Mouse (Mus musculus) heart, adult 18-20 months (tissue): ENCODE results near the gene Tubb3. TPM values are rescaled to one million over a fixed set of nuclear protein-coding genes. Genes with fewer than 3 reads are reported as not detected.

ENCODE experiments used
- DNase-seq, 2 experiments: peaks; one replicate each; pipeline ENCODE4 v3.0.0; 2021 to 2022; ENCODE audit warnings: mixed read lengths in 1 of 2
- long read RNA-seq, 2 experiments: library from polyadenylated mRNA; stranded (forward); transcript quantifications; one replicate each; pipeline ENCODE4 v2.0.0; 2021
- total RNA-seq, 2 experiments: library from RNA; stranded (reverse); gene quantifications; 2 replicates each; pipeline ENCODE4 v1.2.3; 2021

Gene Tubb3
- total RNA-seq, result under 1 TPM; 0.22 to 0.26 TPM
- long read RNA-seq, experiment 1, partial matches to known transcripts, result 0 of 1 reads
- long read RNA-seq, experiment 1, other reads (novel, unspliced or antisense), result 0 of 1 reads
- long read RNA-seq, experiment 2, result 0 reads

DNA sequence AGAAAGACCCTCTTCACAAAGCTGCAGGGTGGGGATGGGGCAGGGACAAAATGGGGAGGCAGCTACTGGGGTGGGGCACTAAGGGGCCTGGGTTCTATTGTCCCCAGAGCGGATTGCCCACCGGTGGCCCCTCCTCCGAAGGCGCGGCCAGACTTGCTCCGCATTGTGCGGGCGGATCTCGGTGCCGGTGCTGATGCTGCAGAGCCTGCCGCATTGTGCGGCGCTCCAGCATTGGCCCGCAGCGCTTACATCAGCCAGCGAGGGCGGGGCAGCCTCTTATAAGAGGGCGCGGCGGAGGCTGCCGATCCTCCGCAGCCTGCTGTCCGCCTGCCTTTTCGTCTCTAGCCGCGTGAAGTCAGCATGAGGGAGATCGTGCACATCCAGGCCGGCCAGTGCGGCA is at the start of gene Tubb3:
Gene Tubb3, plus strand, starts transcription at position 179 of the 400 bp plus-strand sequence.
- peak; percentile 44 for DNase-seq

DNA sequence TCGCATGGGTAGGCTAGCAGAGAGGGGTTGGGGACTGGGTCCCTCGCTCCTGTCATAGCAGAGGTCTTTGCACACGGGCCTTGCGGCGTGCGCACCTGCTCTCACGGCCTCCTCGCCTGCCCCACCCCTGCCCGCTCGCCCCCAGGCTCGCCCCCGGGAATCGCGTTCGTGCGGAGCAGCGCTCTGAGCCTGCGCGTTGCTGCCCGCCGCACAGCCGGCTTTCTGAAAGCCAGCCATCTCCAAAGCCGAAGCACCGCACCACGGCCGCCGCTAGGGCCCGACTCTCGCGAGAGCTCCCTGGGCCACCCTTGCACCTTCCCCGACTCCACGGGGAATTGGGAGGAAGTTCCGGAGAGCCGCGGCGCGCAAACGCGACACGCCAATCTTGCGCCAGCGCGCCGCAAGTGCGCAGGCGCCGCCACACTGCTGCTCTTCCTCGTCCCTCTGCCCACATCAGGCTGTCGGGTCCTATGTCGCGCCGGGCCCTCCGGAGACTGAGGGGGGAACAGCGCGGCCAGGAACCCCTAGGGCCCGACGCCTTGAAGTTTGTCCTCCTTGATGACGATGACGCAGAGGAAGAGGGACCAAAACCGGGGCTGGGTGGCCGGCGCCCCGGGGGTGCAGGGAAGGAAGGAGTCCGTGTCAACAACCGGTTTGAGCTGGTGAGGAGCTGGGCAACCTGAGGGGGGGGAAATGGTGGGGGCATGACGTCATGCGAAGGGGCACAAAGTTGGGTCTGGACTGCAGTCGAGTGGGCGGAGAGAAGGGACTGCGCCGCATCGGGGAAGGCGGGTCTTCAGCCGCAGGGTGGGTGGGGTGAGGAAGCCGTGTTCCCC is 37.6 kb upstream of the Tubb3 start, which contains the start of gene Tcf25:
Gene Tcf25, plus strand, starts transcription at position 351 of the 836 bp plus-strand sequence.
- DNase-seq, result peak; percentile 95 to 97

DNA sequence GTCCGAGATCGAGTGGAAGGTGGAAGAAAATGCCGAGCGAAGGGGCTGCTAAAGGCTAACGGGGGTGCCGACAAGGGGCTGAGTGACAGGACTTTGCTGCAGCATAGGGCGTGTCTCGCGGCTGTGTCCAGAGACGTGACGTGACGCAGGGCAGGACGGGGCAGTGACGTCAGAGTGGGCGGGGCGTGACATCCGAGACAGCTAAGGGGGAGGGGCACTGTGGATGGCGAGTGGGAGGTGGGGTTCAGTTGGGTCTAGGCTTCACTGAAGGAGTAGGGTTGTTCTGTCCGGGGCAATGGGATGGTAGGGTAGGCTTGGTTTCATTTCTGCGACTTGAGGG is 37.0 kb upstream of the Tubb3 start:
- DNase-seq, result peak; percentile 95 to 96

DNA sequence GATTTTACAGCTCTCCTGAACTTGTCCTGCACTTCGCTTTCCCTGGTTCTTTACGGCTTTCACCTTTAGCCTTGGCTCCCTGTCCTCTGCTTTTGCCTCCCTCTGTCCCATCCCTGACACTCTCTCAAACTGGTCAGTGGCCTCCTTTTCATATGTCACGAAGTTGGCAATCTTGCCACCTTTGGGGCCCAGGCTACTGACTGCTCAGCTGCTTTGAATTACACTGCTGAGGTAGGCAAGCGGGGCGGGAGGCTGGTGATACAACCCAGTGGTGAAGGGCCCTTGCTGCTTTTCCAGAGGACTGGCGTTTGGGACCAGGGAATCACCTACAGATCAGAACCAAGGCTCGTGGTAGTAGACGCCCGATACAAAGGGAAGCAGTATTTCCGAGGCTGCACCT is 35.5 kb upstream of the Tubb3 start:
- no peak for DNase-seq

DNA sequence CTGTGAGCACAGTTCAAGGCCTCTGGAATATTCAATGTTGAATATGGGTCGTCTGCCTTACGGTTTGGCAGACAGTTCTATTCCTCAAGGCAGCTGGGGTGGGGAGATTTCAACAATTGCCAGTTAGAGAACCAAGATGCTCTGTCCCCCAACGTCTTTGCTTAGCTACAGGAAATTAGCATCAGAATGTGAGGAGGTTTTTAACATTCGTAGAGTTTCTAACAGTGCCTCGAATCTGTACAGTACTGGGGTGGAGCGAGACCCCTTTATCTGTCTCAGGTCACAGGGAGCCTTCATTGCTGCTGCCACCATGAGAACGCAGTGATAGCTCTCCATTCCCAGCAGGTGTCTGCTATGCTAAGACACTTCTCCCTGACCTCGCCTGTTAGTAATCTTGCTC is 35.1 kb upstream of the Tubb3 start:
- DNase-seq, result no peak

DNA sequence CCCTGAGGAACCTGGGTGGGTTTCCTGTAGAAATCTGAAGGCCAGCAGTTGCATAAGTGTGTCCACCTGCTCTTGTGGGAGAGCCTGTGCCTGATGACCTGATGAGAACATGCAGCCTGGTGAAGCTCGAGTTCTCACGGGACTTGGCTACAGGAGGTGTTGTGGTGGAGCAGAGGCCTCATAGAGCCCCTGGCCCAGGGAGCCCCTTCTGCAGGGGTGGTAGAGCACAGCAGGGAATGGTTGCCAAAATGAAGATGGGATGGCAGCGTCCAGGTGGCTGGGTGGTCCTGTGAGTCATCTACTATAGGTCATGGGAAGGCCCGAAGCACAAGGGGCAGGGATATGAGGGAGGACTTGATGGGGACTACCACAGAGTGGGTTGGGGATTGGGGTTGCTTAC is 29.5 kb upstream of the Tubb3 start:
- DNase-seq, result no peak

DNA sequence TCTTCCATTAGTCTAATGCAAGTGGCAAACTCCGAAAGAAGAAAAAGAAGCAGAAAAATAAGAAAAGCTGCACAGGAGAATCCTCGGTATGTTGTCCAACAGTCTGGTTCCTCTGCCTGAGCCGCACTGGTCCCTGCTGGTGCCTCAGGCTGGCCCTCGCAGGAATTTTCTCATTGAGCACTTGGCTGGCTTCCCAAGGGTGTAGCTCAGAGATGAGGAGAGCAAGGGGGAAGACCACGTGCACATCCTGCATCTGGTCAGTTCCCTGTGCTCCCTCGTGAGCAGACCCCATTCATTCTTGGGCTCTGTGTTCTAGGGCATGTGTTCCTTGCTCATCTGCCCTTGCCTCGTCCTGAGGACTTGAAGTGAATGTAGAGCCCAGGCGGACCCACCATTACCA is 28.7 kb upstream of the Tubb3 start:
- peak in 1 of 2 experiments; percentile 36 for DNase-seq

DNA sequence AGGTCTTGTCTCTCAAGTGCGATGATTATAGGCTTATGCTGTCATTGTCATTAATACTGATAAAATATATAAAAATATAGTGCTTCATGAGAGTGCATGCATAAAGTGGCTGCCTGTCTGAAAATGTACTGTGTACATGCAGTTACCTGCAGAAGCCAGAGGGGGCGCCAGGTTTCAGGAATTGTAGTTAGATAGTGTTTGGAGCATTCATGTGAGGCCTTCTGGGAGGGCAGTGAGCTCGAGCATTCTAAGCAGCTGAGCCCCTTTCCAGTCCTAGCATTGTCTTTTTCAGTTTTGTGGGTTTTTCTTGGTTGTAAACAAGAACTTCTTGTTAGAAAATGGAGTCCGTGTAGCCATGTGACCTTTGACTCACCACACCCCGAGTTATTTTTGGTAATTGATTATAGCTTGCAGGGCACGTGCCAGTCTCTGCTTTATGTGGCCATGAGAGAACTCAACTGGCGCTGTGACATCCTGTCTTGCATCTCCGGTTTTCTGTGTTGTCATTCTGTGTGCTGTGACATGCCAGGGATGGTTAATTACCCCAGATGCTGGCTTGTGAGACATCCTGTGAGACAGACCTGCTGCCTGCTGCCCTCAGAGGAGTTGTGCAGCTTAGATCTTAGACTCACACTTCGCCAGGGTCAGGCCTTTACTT is 26.2 kb upstream of the Tubb3 start:
- no peak for DNase-seq

DNA sequence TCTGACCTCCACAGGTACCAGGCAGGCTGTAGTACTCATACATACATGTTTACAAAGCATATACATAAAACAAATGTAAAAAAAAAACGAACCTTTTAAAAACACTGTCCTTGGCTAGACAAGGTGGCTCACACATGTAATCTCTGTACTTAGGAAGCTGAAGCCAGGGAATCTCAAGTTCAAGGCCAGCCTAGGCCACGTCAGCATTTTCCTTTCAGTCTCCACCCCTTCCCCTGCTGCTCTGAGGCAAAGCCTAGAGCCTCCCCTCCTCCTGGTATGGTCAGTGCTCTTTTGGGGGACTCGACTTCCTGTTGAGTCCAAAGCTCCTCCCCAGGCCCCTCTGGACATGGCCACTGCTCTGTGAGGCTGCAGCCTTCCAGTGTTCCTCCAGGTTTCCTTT is 24.2 kb upstream of the Tubb3 start:
- DNase-seq, result no peak

DNA sequence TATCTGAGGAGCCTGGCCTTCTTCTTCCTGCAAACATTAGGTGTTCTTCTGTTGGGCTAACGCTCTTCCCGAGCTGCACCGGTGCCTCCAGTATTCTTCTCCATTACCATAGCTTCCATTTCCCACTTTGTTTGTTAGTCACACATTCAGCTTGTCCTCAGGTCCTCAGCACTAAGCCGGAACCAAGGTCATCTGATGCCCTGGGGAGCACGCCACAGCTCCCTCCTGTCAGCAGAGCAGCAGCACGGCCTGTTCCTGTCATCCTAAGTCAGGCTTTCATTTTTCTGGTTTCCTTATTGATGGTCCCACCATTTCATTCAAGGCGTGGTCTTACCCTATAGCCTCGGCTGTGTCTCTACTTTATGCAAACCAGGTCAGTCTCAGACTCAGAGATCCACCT is 23.4 kb upstream of the Tubb3 start:
- DNase-seq, result no peak

DNA sequence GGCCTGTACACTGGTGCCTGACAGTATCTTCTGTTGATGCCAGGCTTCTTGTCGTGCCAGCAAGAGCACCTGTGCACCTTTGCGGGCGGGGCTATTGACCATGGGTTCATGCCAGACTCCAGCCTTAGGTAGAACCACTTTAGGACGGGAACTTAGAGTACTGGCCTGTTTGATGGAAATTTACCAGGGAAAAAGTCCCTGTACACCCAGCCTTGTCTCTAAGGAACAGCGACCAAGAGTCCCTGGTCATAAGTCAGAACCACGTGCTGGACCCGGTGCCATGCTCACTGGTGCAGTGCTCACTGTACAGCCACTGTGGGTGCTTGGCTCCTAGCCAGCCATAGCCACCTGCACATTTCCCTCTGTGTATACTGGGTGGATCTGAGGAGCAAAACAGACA is 22.2 kb upstream of the Tubb3 start:
- no peak for DNase-seq

DNA sequence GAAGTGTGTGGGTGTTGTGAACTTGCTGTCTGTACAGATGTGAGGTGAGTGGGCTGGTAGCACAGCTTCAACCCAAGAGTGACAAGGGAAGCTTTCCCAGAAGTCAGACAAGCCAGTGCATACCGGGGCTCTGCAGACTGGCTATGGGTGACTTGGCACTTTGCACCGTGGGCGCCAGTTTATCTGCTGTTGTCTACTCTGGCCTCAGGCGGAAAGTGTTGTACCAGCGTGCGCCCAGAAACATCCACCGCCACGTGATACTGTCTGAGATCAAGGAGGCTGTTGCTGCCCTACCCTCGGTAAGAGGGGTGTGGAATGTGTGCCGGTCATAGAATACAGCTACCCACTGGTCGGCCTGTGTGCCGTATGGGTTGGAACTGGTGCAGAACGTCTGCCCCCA is 12.9 kb upstream of the Tubb3 start:
- DNase-seq, result peak in 1 of 2 experiments; percentile 45

DNA sequence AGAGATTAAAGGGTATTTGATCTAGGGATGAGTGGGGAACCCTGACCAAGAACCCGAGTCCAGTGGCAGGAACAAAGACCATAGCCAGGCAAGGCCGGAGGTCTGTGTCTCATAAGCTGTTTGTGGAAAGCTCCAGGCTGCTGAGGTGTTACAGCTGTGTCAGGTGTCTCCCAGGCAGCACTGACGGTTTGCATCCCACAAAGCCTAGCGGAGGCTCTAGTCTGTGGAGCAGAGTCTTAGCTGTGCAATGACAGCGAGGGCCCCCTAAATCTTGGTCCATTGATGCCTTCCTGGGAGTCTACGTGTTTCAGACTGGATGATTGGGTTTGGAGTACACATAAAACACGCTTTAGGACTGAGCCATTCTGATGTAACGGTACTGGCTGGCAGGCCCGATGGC is 9.3 kb upstream of the Tubb3 start:
- no peak for DNase-seq

DNA sequence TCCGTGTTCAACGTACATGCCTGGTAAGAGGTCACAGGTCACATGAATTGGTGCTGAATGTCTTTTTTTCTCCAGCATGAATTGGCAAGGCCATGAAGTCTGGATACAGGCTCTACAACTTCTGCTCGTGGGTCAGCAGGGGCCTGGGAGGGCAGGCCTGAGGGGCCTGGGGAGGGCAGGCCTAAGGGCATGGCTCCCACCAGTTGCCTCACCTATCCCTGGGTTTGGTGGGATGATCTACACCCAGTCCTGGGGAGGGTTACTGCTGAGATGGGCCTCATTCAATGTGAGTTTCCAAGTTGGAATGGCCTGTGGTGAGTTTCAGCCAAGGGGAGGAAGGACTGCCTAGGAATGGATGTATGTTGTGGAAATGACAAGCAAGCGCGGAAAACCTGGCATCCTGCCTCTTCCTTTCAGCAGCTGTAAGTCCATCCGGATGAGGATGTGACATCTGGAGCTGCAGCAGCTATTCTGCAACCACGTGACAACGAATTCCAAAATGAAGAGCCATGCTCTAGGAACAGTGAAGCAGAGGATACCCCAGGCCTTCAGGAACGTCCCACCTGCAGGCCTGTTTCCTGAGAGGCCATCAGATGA is 8.4 kb upstream of the Tubb3 start:
- peak in 1 of 2 experiments; percentile 31 for DNase-seq

DNA sequence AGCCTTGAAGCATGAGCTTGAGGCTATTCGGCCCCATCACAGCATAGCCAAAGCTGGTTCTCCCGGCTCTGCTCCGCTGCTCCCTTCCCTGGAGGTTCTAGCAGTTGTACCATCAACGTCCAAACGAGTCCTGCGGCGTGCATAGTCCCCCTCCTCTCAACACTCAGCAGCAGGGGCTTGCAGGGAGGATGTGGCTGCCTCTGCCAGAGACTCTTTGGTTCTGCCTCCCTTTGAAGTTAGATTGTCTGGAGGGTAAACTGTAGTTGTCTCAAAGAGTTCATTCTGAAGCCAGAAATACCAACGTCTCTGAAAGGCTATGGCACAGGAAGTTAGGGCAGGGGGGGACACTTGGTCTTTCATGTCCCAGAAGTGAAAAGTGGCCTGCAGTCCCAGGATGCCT is 6.7 kb upstream of the Tubb3 start:
- DNase-seq, result no peak

DNA sequence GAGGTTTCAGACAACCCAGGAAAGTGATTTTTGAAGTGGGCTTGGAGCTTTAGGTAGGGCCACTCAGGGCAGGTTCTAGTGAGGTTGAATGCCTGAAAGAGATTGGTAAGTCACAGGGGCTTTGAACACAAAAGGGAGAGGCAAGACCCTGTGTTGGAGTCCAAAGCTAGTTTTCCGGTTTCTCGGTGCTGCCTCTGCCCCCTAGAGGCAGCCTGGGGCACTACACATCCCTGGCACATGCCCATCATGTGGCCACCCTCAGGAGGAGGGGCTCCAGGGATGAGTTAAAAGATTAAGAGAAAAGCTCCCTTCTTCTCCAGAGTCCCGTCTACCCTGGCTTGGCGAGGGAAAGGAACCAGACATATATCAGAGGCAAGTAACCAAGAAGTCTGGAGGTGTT is 4.4 kb upstream of the Tubb3 start, which contains the start of gene Mc1r:
Gene Mc1r, plus strand, starts transcription at position 322 of the 400 bp plus-strand sequence.
- peak; percentile 36 to 63 for DNase-seq

DNA sequence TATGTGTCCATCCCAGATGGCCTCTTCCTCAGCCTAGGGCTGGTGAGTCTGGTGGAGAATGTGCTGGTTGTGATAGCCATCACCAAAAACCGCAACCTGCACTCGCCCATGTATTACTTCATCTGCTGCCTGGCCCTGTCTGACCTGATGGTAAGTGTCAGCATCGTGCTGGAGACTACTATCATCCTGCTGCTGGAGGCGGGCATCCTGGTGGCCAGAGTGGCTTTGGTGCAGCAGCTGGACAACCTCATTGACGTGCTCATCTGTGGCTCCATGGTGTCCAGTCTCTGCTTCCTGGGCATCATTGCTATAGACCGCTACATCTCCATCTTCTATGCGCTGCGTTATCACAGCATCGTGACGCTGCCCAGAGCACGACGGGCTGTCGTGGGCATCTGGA is 3.6 kb upstream of the Tubb3 start:
- no peak for DNase-seq

DNA sequence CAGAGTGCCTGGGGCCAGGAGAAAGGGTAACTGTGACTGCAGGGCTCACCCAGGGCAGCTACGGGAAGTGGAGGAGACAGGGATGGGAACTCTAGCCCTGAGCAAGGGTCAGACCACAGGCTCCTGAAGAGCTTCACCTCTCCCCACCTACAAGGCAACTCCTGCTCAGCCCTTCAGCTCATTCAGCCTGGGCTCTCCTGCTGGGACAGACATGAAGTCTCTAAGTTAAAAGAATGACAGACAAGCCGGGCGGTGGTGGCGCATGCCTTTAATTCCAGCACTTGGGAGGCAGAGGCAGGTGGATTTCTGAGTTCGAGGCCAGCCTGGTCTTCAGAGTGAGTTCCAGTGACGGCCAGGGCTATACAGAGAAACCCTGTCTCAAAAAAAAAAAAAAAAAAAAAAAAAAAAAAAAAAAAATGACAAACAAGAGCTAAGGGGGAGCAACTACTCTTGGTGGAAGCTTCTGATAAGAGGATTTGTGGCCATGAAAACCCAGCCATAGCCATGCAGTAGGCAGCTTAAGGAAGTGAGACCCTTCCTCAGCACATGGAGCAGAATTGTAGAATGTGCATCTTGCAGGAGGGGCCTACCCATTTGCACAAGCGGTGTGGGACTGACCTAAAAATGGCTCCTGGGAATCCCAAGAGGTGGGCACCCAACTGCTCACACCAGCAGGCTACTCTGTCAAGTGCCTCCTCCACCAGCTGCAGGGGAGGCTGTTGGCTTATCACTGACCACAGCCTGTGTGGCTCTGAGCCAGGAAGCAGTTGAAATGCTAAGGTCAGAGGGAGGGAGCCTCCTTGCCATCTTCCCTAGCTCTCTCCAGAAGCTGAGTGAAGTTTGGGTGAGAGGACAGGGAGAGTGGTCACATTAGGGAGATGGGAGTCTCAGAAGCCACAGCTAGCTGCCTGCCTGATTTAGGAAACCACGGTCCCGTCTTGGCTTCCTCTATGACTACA is 2.4 kb upstream of the Tubb3 start:
- DNase-seq, result no peak

DNA sequence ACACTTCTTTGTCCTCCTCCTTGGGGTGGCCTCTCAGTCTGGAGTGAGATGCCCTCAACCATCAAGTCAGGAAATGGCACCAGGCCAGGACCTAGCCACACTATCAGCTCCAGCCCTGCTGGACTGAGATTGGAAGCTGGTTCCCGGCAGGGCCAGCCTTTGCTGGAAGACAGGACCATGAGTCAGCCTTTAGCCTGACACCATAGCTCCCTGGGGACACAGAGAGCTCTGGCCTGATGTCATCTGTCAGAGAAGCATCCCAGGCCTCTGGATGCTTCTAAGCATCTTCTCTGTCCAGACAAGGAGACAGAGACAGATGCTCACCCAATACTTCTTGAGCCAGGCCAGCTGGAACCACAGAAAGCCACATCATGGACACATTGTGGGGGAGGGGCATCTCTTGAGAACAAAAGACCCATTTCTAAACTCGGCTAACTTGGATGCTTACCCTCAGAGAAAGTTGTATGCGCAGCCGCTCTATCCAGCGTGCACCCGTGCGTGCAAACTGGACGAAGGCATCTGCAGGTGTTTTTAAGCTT is 1.1 kb upstream of the Tubb3 start:
- peak; percentile 66 to 71 for DNase-seq

DNA sequence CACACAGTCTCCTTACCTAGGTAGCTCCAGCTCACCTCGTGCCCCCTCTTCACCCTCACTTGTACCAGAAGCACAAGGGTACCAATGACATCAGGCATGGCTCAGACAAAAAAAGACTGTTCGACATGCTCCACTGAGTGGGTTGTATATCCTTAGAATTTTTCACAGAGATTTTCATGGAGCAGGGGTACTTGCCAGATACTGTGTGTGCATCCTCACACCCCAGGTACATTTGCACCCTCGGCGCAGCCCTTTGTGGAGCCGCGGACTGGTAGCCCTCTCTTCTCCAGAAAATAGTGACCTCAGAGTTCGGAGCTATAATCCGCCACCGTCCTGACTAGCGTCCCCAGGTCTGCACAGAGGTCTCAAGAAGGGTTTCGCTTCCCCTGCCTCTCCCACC is 436 bp upstream of the Tubb3 start:
- no peak for DNase-seq

DNA sequence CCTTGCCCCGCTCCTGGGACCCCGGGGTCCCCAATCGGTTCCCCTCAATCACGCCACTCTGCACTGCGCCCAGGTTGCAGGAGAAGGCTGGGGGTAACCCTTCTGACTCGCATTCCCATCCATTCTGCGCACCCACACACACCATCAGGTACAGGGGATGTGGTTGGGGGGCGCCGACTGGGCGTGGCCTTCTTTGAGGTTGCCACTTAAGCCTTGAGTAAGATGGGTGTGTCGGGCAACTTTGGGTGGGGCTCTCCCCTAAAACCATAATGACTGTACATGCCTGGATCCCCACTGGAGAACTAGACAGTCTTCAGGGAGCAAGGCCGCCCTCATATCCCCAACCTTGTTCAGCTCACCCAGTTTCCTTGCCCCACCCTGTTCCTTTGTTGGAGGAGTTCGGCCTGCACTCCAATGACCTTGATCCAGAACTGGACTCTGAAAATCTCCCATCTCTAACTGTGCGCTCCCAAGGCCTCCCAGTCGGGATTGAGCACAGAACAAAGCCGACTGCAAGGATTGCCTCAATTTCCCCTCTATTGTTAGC is 630 bp downstream of the Tubb3 start:
- DNase-seq, result no peak
